Mouse (Mus musculus): ENCODE data around the gene Ggct. TPM values are rescaled to one million over a fixed set of nuclear protein-coding genes. Genes with fewer than 3 reads are reported as not detected.
"Not testable (repeated sequence)": the region's sequence is repeated elsewhere in the genome, so short reads cannot be mapped to it uniquely, and the experiment has no call there.

Gene Ggct
- polyA plus RNA-seq, 1 experiment, result 5.7 TPM

DNA sequence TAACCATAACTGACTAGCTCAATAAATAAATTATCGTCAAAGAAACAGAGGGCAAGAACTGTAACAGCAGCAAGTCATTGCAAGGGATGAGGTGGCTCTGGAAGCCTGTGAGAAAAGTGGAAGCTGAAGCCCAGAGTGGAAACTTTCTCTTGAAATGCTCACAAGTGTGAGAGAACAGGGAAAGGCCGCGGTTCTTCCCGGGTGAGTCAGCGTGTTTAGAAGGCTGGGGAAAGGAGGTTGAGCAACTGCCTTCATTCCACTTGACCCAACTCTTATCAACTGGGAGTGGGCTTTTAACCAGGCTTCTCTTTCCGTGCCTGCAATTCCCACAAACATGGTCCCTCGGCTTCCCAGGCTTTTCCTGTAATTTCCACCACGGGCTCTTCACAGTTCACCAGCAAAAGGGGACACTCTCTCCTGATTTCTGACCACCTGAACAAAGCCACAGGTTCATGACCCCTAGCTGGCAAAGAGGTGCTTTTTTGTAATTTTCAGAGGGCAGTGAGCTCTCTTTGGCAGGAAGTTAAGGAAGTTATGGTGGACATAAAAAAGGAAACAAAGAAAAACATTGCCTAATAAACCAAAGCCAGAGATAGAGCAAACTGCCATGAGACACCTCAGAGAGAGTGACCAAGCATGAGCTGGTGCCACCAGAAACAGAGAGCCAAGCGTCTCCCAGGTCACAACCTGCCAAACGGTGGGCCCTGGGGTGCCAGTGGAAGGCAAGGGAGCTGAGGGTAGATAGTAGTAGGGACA lies 37.9 kb downstream of the Ggct start:
- Histone ChIP-seq H3K36me3 (ENCODE audit: control insufficient read depth, insufficient read depth) (no peaks in the 10 kb centered on the region), H3K4me3 (ENCODE audit: insufficient read depth, poor library complexity, severe bottlenecking) (no peak overlapping the region), H3K27me3 (ENCODE audit: control insufficient read depth, insufficient read depth, insufficient read length) (no peaks in the 10 kb centered on the region), H3ac (ENCODE audit: control insufficient read depth, insufficient read length, low read depth) (no peak overlapping the region), H3K79me3 (ENCODE audit: low read depth) (no peaks in the 10 kb centered on the region), H3K79me2 (ENCODE audit: control insufficient read depth, insufficient read depth) (no peaks in the 10 kb centered on the region)
- TF ChIP-seq CEBPB (IDR thresholded peaks at IDR 0.05; ENCODE audit: low read depth) (no peak), MYOG (IDR thresholded peaks at IDR 0.05; ENCODE audit: control insufficient read depth, extremely low read depth, insufficient read length) (no peak), FOSL1 (IDR thresholded peaks at IDR 0.05; ENCODE audit: insufficient read depth, low read length, poor library complexity, severe bottlenecking) (no peak), MAX (IDR thresholded peaks at IDR 0.05) (no peak), USF1 (IDR thresholded peaks at IDR 0.05; ENCODE audit: low read depth) (no peak), CTCF (IDR thresholded peaks at IDR 0.05; ENCODE audit: control insufficient read depth, insufficient read depth, insufficient read length) (no peak), MYOD1 (IDR thresholded peaks at IDR 0.05; ENCODE audit: control insufficient read depth, insufficient read length, low read depth) (no peak)

DNA sequence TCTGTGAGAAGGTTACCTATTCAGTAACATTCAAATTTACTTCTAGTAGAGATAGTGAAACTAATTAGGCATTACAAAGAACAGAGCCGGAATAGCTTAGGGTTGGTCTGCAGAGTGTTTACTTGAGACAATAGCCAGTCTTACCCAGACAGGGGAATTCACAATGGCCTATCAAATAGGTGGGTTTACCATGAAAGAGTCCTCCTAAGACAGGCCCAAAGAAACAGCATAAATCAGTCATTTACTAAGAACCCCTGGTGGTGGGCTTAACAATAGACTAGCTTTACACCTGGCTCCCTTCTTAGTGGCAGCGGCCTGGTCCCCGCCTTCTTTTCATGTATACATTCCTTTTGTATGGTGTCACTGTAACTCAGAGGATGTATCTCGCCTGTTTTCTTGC lies 39.4 kb downstream of the Ggct start:
- H3ac ChIP-seq (ENCODE audit: control insufficient read depth, insufficient read length, low read depth); H3K27me3 ChIP-seq (ENCODE audit: control insufficient read depth, insufficient read depth, insufficient read length); H3K79me3 ChIP-seq (ENCODE audit: low read depth); H3K4me3 ChIP-seq (ENCODE audit: insufficient read depth, poor library complexity, severe bottlenecking); H3K79me2 ChIP-seq (ENCODE audit: control insufficient read depth, insufficient read depth); H3K36me3 ChIP-seq (ENCODE audit: control insufficient read depth, insufficient read depth): not testable (repeated sequence)

DNA sequence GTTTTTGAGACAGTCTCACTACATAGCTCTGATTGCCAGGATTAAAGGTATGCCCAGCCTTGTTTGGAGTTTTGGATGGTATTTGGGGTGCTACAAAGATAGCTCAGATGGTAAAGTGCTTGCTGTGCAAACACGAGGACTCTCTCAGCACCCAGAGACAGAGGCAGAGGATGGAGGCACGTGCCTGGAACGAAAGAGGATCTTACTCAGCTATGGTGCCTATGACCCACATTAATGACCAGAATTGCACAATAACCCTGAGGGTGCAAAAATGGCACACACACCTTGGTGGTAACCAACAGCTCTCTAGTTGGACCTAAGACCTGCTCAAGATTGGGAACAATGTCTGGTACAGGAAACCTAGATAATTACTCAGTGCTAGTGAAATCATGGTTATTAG lies 40.2 kb downstream of the Ggct start:
- TF ChIP-seq FOSL1 (IDR thresholded peaks at IDR 0.05; ENCODE audit: insufficient read depth, low read length, poor library complexity, severe bottlenecking) (no peak), CTCF (IDR thresholded peaks at IDR 0.05; ENCODE audit: control insufficient read depth, insufficient read depth, insufficient read length) (no peak), USF1 (IDR thresholded peaks at IDR 0.05; ENCODE audit: low read depth) (no peak), MAX (IDR thresholded peaks at IDR 0.05) (no peak), MYOD1 (IDR thresholded peaks at IDR 0.05; ENCODE audit: control insufficient read depth, insufficient read length, low read depth) (no peak), MYOG (IDR thresholded peaks at IDR 0.05; ENCODE audit: control insufficient read depth, extremely low read depth, insufficient read length) (no peak)
- Histone ChIP-seq H3K4me3 (ENCODE audit: insufficient read depth, poor library complexity, severe bottlenecking) (no peak overlapping the region), H3K79me2 (ENCODE audit: control insufficient read depth, insufficient read depth) (no peaks in the 10 kb centered on the region), H3K36me3 (ENCODE audit: control insufficient read depth, insufficient read depth) (no peaks in the 10 kb centered on the region), H3K27me3 (ENCODE audit: control insufficient read depth, insufficient read depth, insufficient read length) (no peaks in the 10 kb centered on the region), H3ac (ENCODE audit: control insufficient read depth, insufficient read length, low read depth) (no peak overlapping the region), H3K79me3 (ENCODE audit: low read depth) (no peaks in the 10 kb centered on the region)

DNA sequence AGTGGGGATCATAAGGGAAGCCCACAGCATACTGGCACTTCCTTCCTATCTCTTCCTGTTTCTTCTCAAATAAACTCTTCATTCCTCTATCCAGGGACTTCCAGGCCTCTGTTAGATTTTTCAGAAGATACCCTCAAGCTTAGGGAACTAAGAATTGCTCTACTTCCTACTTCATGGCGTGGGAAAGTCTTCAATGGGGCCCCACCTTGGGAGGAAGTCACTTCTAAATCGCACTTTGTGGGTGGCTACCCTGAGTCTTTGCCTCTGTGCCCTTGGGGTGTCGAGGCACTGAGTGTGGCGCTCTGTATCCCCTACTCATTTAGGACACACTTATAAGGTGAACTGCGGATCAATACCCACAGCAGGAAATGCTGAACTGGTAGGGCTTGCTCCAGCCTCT lies 44.1 kb downstream of the Ggct start:
- no peaks in the 10 kb centered on the region for H3K79me3 ChIP-seq (ENCODE audit: low read depth)
- no peak overlapping the region for H3ac ChIP-seq (ENCODE audit: control insufficient read depth, insufficient read length, low read depth)
- no peaks in the 10 kb centered on the region for H3K36me3 ChIP-seq (ENCODE audit: control insufficient read depth, insufficient read depth)
- no peak for TF ChIP-seq MYOD1 (IDR thresholded peaks at IDR 0.05; ENCODE audit: control insufficient read depth, insufficient read length, low read depth)
- no peak for TF ChIP-seq USF1 (IDR thresholded peaks at IDR 0.05; ENCODE audit: low read depth)
- TF ChIP-seq CEBPB (IDR thresholded peaks at IDR 0.05; ENCODE audit: low read depth), result no peak
- TF ChIP-seq MAX (IDR thresholded peaks at IDR 0.05), result no peak
- no peak for TF ChIP-seq MYOG (IDR thresholded peaks at IDR 0.05; ENCODE audit: control insufficient read depth, extremely low read depth, insufficient read length)
- no peak for TF ChIP-seq FOSL1 (IDR thresholded peaks at IDR 0.05; ENCODE audit: insufficient read depth, low read length, poor library complexity, severe bottlenecking)
- no peak for TF ChIP-seq CTCF (IDR thresholded peaks at IDR 0.05; ENCODE audit: control insufficient read depth, insufficient read depth, insufficient read length)
- no peaks in the 10 kb centered on the region for H3K27me3 ChIP-seq (ENCODE audit: control insufficient read depth, insufficient read depth, insufficient read length)
- H3K4me3 ChIP-seq (ENCODE audit: insufficient read depth, poor library complexity, severe bottlenecking), result no peak overlapping the region
- H3K79me2 ChIP-seq (ENCODE audit: control insufficient read depth, insufficient read depth), result no peaks in the 10 kb centered on the region

DNA sequence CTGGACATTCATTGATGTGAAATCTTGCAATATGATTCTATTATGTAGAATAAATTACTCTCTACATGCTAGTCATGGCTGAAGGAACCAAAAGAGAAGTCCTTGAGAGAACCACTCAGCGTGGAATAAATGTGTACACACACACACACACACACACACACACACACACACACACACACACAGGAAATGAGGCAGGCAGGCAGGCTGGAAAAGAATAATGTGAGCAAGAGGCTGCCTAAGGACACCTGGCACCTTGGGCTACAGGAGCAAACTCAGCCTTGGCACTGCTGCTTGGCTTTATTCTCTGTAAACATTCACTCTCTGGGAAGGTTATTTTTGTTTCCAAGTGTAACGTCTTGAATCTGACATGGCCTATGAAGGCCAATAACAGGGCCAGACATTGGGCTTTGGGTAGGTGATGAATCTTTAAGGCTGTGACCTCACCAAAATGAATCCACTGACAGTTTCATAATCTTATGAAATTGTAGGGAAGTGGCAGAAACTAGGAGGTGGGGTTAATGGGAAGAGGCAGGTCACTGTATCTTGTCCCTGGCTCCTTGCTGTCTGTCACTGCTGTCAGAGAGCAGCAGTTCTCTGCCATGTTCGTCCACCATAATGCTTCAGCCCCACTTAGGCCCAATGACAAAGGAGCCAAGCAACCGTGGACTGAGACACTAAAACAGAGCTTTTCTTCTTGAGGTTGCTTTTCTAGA lies 46.4 kb downstream of the Ggct start:
- no peaks in the 10 kb centered on the region for H3K79me3 ChIP-seq (ENCODE audit: low read depth)
- TF ChIP-seq MYOD1 (IDR thresholded peaks at IDR 0.05; ENCODE audit: control insufficient read depth, insufficient read length, low read depth) (no peak), CTCF (IDR thresholded peaks at IDR 0.05; ENCODE audit: control insufficient read depth, insufficient read depth, insufficient read length) (no peak), MYOG (IDR thresholded peaks at IDR 0.05; ENCODE audit: control insufficient read depth, extremely low read depth, insufficient read length) (no peak), CEBPB (IDR thresholded peaks at IDR 0.05; ENCODE audit: low read depth) (no peak), MAX (IDR thresholded peaks at IDR 0.05) (no peak), FOSL1 (IDR thresholded peaks at IDR 0.05; ENCODE audit: insufficient read depth, low read length, poor library complexity, severe bottlenecking) (no peak), USF1 (IDR thresholded peaks at IDR 0.05; ENCODE audit: low read depth) (no peak)

More for the DNA sequence above, 46.4 kb downstream of the Ggct start:
- H3K4me3 ChIP-seq (ENCODE audit: insufficient read depth, poor library complexity, severe bottlenecking), result no peak overlapping the region
- no peaks in the 10 kb centered on the region for H3K79me2 ChIP-seq (ENCODE audit: control insufficient read depth, insufficient read depth)
- no peaks in the 10 kb centered on the region for H3K27me3 ChIP-seq (ENCODE audit: control insufficient read depth, insufficient read depth, insufficient read length)
- no peak overlapping the region for H3ac ChIP-seq (ENCODE audit: control insufficient read depth, insufficient read length, low read depth)
- no peaks in the 10 kb centered on the region for H3K36me3 ChIP-seq (ENCODE audit: control insufficient read depth, insufficient read depth)
